Mouse (Mus musculus) heart, embryonic 14.5 days (tissue): ENCODE measurements around the gene Stau1. TPM values are rescaled to one million over a fixed set of nuclear protein-coding genes. Genes with fewer than 3 reads are reported as not detected.

Experiments used
- ATAC-seq: fragments of 200-750 bp; cut with Nextera tagmentation; 2 replicates; pipeline ENCODE4 v1.8.0; 2017; ENCODE audit warnings: low read depth, moderate TSS enrichment; ENCODE audit not compliant: insufficient number of reproducible peaks, insufficient read depth, low FRiP score
- H3K27ac ChIP-seq, 2 experiments: fragments of 200-500 bp in 1 of 2; fragments of 300-500 bp in 1 of 2; sonication (generic) in 1 of 2; replicated peaks in 1 of 2; 2 replicates each; pipeline ENCODE4 v1.5.1; 2012 to 2014; ENCODE audit warnings: low read depth in 2 of 2, low read length in 2 of 2, control low read depth in 1 of 2, mild to moderate bottlenecking in 1 of 2, mixed read lengths in 1 of 2; ENCODE audit not compliant: control insufficient read depth in 1 of 2, insufficient read depth in 1 of 2
- H3K27me3 ChIP-seq: fragments of 300-500 bp; sonication (generic); 2 replicates; pipeline ENCODE4 v1.6.1; 2014; ENCODE audit warnings: mild to moderate bottlenecking, low read length, control low read depth; ENCODE audit not compliant: control insufficient read depth, insufficient read depth
- H3K36me3 ChIP-seq: fragments of 300-500 bp; sonication (generic); 2 replicates; pipeline ENCODE4 v1.6.1; 2014; ENCODE audit warnings: mild to moderate bottlenecking, control low read depth, low read length, mixed read lengths; ENCODE audit not compliant: control insufficient read depth, insufficient read depth
- H3K4me1 ChIP-seq, 2 experiments: fragments of 200-500 bp in 1 of 2; fragments of 300-500 bp in 1 of 2; sonication (generic) in 1 of 2; 2 replicates each; pipeline ENCODE4 v1.6.1; 2012 to 2014; ENCODE audit warnings: low read length in 2 of 2, control low read depth in 1 of 2, mixed read lengths in 1 of 2; ENCODE audit not compliant: control insufficient read depth in 2 of 2, insufficient read depth in 2 of 2
- H3K4me2 ChIP-seq: fragments of 300-500 bp; sonication (generic); 2 replicates; pipeline ENCODE4 v1.6.1; 2014; ENCODE audit warnings: mild to moderate bottlenecking, low read length
- H3K4me3 ChIP-seq, 2 experiments: fragments of 200-500 bp in 1 of 2; fragments of 300-500 bp in 1 of 2; sonication (generic) in 1 of 2; 2 replicates each; pipeline ENCODE4 v1.5.1; 2012 to 2014; ENCODE audit warnings: low read length in 2 of 2, mild to moderate bottlenecking in 2 of 2, control low read depth in 1 of 2, low read depth in 1 of 2, moderate library complexity in 1 of 2; ENCODE audit not compliant: control insufficient read depth in 1 of 2, insufficient read depth in 1 of 2
- H3K9ac ChIP-seq: fragments of 300-500 bp; sonication (generic); 2 replicates; pipeline ENCODE4 v1.6.1; 2014; ENCODE audit warnings: mild to moderate bottlenecking, low read length
- H3K9me3 ChIP-seq: fragments of 300-500 bp; sonication (generic); 2 replicates; pipeline ENCODE4 v1.6.1; 2016; ENCODE audit warnings: low read length, control low read depth; ENCODE audit not compliant: control insufficient read depth
- WGBS: fragments of 180-500 bp; shearing (Covaris S2); extraction: QIAGEN DNeasy Blood & Tissue Kit; methylation state at CpG from one replicate; pipeline ENCODE4 v1.1.7; 2014; 5-methylcytosine and 5-hydroxymethylcytosine counted together
- polyA plus RNA-seq: library from polyadenylated mRNA; unstranded; fragments of >200 nt; fragmentation: Nextera tagmentation; extraction: Ambion mirVana; gene quantifications from 2 replicates; pipeline ENCODE4 v1.2.1, GENCODE M21; 2014

Stau1 gene
- polyA plus RNA-seq, 1 experiment from 2014 or later, result 53.4 TPM

DNA sequence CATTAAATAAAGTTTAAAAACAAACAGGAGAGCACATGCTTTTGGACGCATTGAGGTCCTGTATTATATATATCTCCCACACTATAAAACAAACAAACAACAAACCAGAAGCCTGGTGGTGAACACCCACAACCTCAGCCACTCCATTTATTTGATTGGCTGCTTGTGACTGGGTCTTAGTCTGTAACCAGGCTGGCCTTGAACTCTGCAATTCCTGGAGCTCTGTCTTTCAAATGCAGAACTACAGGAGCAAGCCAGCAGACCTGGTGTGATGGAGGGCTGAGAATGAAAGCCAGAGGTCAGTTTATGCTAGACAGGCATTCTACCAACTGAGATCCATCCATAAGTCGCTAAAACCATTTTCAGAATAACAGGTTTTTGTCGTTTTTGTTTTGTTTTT lies 96.4 kb downstream of the Stau1 start:
- H3K36me3 ChIP-seq, result peaks cover 20% of the 10 kb centered on the region
- no peak overlapping the region for H3K9ac ChIP-seq
- ATAC-seq, result no peak
- WGBS, result 59% methylated on average over 3 of the region's 3 CpGs
- H3K27me3 ChIP-seq, result no peaks in the 10 kb centered on the region
- H3K4me1 ChIP-seq, result no peaks in the 10 kb centered on the region
- no peaks in the 10 kb centered on the region for H3K9me3 ChIP-seq
- no peak overlapping the region for H3K27ac ChIP-seq
- H3K4me3 ChIP-seq, result no peak overlapping the region
- no peak overlapping the region for H3K4me2 ChIP-seq

GRCm38 (mm10) chr2:166899161-166899560 lies 96.9 kb downstream of the Stau1 start:
- 82% methylated on average over 2 of the region's 2 CpGs for WGBS

More at GRCm38 (mm10) chr2:166899161-166899560, 96.9 kb downstream of the Stau1 start:
- peaks cover 26% of the 10 kb centered on the region for H3K36me3 ChIP-seq
- no peak overlapping the region for H3K4me3 ChIP-seq
- H3K9me3 ChIP-seq, result no peaks in the 10 kb centered on the region
- H3K4me2 ChIP-seq, result no peak overlapping the region
- no peak overlapping the region for H3K27ac ChIP-seq
- H3K9ac ChIP-seq, result no peak overlapping the region
- H3K27me3 ChIP-seq, result no peaks in the 10 kb centered on the region
- no peak for ATAC-seq
- H3K4me1 ChIP-seq, result no peaks in the 10 kb centered on the region

Other genes with a start within 250 kb of the Stau1 start
- 3.2 and 5.7 TPM in 2 replicates for gene Trp53rkb, start 203.8 kb downstream of the Stau1 start, polyA plus RNA-seq
- 7.7 and 8.0 TPM in 2 replicates for gene Arfgef2, start 190.7 kb downstream of the Stau1 start, polyA plus RNA-seq
- 95.2 and 106 TPM in 2 replicates for gene Cse1l, start 90.3 kb downstream of the Stau1 start, polyA plus RNA-seq
- 22.2 and 23.0 TPM in 2 replicates for gene Ddx27, start 18.9 kb upstream of the Stau1 start, polyA plus RNA-seq
- 7.8 TPM in 2 replicates for gene Znfx1, start 66.7 kb upstream of the Stau1 start, polyA plus RNA-seq
- gene Kcnb1, start 193.9 kb upstream of the Stau1 start, polyA plus RNA-seq, result 0.35 and 0.85 TPM in 2 replicates
- gene Ptgis, start 244.3 kb upstream of the Stau1 start, polyA plus RNA-seq, result 19.2 and 21.2 TPM in 2 replicates